Mouse (Mus musculus): Measurements from ENCODE around the gene Slc30a2. TPM values are rescaled to one million over a fixed set of nuclear protein-coding genes. Genes with fewer than 3 reads are reported as not detected.
A peak's percentile ranks its signal among the peaks of the same experiment; 100 is the strongest.
"Not testable (repeated sequence)": the region's sequence is repeated elsewhere in the genome, so short reads cannot be mapped to it uniquely, and the experiment has no call there.

Slc30a2 gene
- polyA plus RNA-seq, 1 experiment from 2014 or later = not detected

- Histone ChIP-seq H3K36me3 (no peaks in the 10 kb centered on the region), H3K4me3 (peak overlapping the region; percentile 60), H3K27me3 (ENCODE audit: low read depth, poor library complexity, severe bottlenecking) (peaks cover 66% of the 10 kb centered on the region), H3K4me1 (peaks cover 25% of the 10 kb centered on the region), H3K27ac (no peak overlapping the region), H3K9me3 (replicated peaks) (0 out of 2 replicates have a peak, but pooled peaks cover 2% of the 10 kb centered on the region)
- under 1% methylated on average over 16 of the region's 16 CpGs for WGBS
- DNase-seq (ENCODE audit: low spot score) = peak; percentile 78
Measured at GRCm38 (mm10) chr4:134372294-134372747, 29.3 kb downstream of the Slc30a2 start.

- Histone ChIP-seq H3K27ac (no peak overlapping the region), H3K4me3 (no peak overlapping the region), H3K36me3 (no peaks in the 10 kb centered on the region), H3K27me3 (ENCODE audit: low read depth, poor library complexity, severe bottlenecking) (peaks cover 57% of the 10 kb centered on the region), H3K9me3 (replicated peaks) (0 out of 2 replicates have a peak, but pooled peaks cover 2% of the 10 kb centered on the region), H3K4me1 (peaks cover 29% of the 10 kb centered on the region)
- WGBS = 77% methylated on average over 8 of the region's 8 CpGs
- DNase-seq (ENCODE audit: low spot score) = no peak
Measured at GRCm38 (mm10) chr4:134373295-134373694, 30.3 kb downstream of the Slc30a2 start.

GRCm38 (mm10) chr4:134374306-134374705 is 31.3 kb downstream of the Slc30a2 start:
- no peak for DNase-seq (ENCODE audit: low spot score)
- 0 out of 2 replicates have a peak, but pooled peaks cover 2% of the 10 kb centered on the region for H3K9me3 ChIP-seq (replicated peaks)
- H3K36me3 ChIP-seq = no peaks in the 10 kb centered on the region
- 64% methylated on average over 1 of the region's 1 CpGs for WGBS
- H3K4me1 ChIP-seq = peaks cover 37% of the 10 kb centered on the region
- no peak overlapping the region for H3K27ac ChIP-seq
- no peak overlapping the region for H3K4me3 ChIP-seq
- H3K27me3 ChIP-seq (ENCODE audit: low read depth, poor library complexity, severe bottlenecking) = peaks cover 47% of the 10 kb centered on the region

- peak overlapping the region; percentile 61; the same call in 1 of the 2 replicates for H3K27ac ChIP-seq
- H3K27me3 ChIP-seq (ENCODE audit: low read depth, poor library complexity, severe bottlenecking) = peaks cover 11% of the 10 kb centered on the region
- 0 out of 2 replicates have a peak, but pooled peaks cover 2% of the 10 kb centered on the region for H3K9me3 ChIP-seq (replicated peaks)
- DNase-seq (ENCODE audit: low spot score) = no peak
- H3K4me1 ChIP-seq = peaks cover 12% of the 10 kb centered on the region
- 34% methylated on average over 10 of the region's 10 CpGs for WGBS
- H3K4me3 ChIP-seq = no peak overlapping the region
- no peaks in the 10 kb centered on the region for H3K36me3 ChIP-seq
Measured at GRCm38 (mm10) chr4:134378089-134378615, 35.2 kb downstream of the Slc30a2 start.

GRCm38 (mm10) chr4:134379510-134379909 is 36.5 kb downstream of the Slc30a2 start:
- H3K27me3 ChIP-seq (ENCODE audit: low read depth, poor library complexity, severe bottlenecking) = peaks cover 4% of the 10 kb centered on the region; the same call in 1 of the 2 replicates
- H3K4me3 ChIP-seq = no peak overlapping the region
- H3K27ac ChIP-seq = no peak overlapping the region
- WGBS = 85% methylated on average over 8 of the region's 8 CpGs
- 0 out of 2 replicates have a peak, but pooled peaks cover 2% of the 10 kb centered on the region for H3K9me3 ChIP-seq (replicated peaks)
- DNase-seq (ENCODE audit: low spot score) = no peak
- no peaks in the 10 kb centered on the region for H3K36me3 ChIP-seq
- peaks cover 12% of the 10 kb centered on the region for H3K4me1 ChIP-seq

- not testable (repeated sequence) for DNase-seq (ENCODE audit: low spot score); H3K36me3 ChIP-seq; H3K27me3 ChIP-seq (ENCODE audit: low read depth, poor library complexity, severe bottlenecking); H3K4me3 ChIP-seq; H3K27ac ChIP-seq; H3K9me3 ChIP-seq (replicated peaks); H3K4me1 ChIP-seq
- 96% methylated on average over 2 of the region's 6 CpGs for WGBS
Measured at GRCm38 (mm10) chr4:134383750-134384149, 40.8 kb downstream of the Slc30a2 start, which contains the start of gene Extl1. Gene Extl1, minus strand, starts transcription at chr4:134383850.

GRCm38 (mm10) chr4:134387268-134387667 is 44.3 kb downstream of the Slc30a2 start:
- WGBS = 81% methylated on average over 6 of the region's 6 CpGs
- Histone ChIP-seq H3K4me3 (no peak overlapping the region), H3K27ac (no peak overlapping the region), H3K36me3 (no peaks in the 10 kb centered on the region), H3K4me1 (peaks cover under 1% of the 10 kb centered on the region; the same call in 1 of the 2 replicates), H3K27me3 (ENCODE audit: low read depth, poor library complexity, severe bottlenecking) (no peaks in the 10 kb centered on the region), H3K9me3 (replicated peaks) (no peaks in the 10 kb centered on the region)
- DNase-seq (ENCODE audit: low spot score) = no peak

- peaks cover 11% of the 10 kb centered on the region for H3K4me1 ChIP-seq
- WGBS = 13% methylated on average over 5 of the region's 5 CpGs
- no peaks in the 10 kb centered on the region for H3K27me3 ChIP-seq (ENCODE audit: low read depth, poor library complexity, severe bottlenecking)
- no peak overlapping the region for H3K4me3 ChIP-seq
- no peaks in the 10 kb centered on the region for H3K36me3 ChIP-seq
- DNase-seq (ENCODE audit: low spot score) = peak; percentile 84
- no peak overlapping the region for H3K27ac ChIP-seq
- no peaks in the 10 kb centered on the region for H3K9me3 ChIP-seq (replicated peaks)
Measured at GRCm38 (mm10) chr4:134388397-134388796, 45.4 kb downstream of the Slc30a2 start.

- Histone ChIP-seq H3K4me1 (peaks cover 14% of the 10 kb centered on the region), H3K27ac (no peak overlapping the region), H3K9me3 (replicated peaks) (no peaks in the 10 kb centered on the region), H3K4me3 (no peak overlapping the region), H3K36me3 (no peaks in the 10 kb centered on the region), H3K27me3 (ENCODE audit: low read depth, poor library complexity, severe bottlenecking) (no peaks in the 10 kb centered on the region)
- no peak for DNase-seq (ENCODE audit: low spot score)
- 94% methylated on average over 1 of the region's 1 CpGs for WGBS
Measured at GRCm38 (mm10) chr4:134391636-134392035, 48.7 kb downstream of the Slc30a2 start.

- Histone ChIP-seq H3K4me1 (peaks cover 24% of the 10 kb centered on the region), H3K9me3 (replicated peaks) (no peaks in the 10 kb centered on the region), H3K36me3 (no peaks in the 10 kb centered on the region), H3K27ac (peak overlapping the region; percentile 57; the same call in 1 of the 2 replicates), H3K4me3 (peak overlapping the region; percentile 13; the same call in 1 of the 2 replicates), H3K27me3 (ENCODE audit: low read depth, poor library complexity, severe bottlenecking) (no peaks in the 10 kb centered on the region)
- 27% methylated on average over 8 of the region's 8 CpGs for WGBS
- no peak for DNase-seq (ENCODE audit: low spot score)
Measured at GRCm38 (mm10) chr4:134392595-134392994, 49.6 kb downstream of the Slc30a2 start.

GRCm38 (mm10) chr4:134393026-134393425 is 50.0 kb downstream of the Slc30a2 start:
- no peaks in the 10 kb centered on the region for H3K27me3 ChIP-seq (ENCODE audit: low read depth, poor library complexity, severe bottlenecking)
- 31% methylated on average over 12 of the region's 12 CpGs for WGBS
- H3K36me3 ChIP-seq = no peaks in the 10 kb centered on the region
- H3K27ac ChIP-seq = peak overlapping the region; percentile 57; the same call in 1 of the 2 replicates
- DNase-seq (ENCODE audit: low spot score) = peak; percentile 50
- H3K9me3 ChIP-seq (replicated peaks) = no peaks in the 10 kb centered on the region
- peaks cover 28% of the 10 kb centered on the region for H3K4me1 ChIP-seq
- H3K4me3 ChIP-seq = no peak overlapping the region

- no peak for DNase-seq (ENCODE audit: low spot score)
- no peak overlapping the region for H3K27ac ChIP-seq
- no peaks in the 10 kb centered on the region for H3K36me3 ChIP-seq
- H3K4me1 ChIP-seq = peaks cover 29% of the 10 kb centered on the region
- 88% methylated on average over 7 of the region's 7 CpGs for WGBS
- no peaks in the 10 kb centered on the region for H3K27me3 ChIP-seq (ENCODE audit: low read depth, poor library complexity, severe bottlenecking)
- no peaks in the 10 kb centered on the region for H3K9me3 ChIP-seq (replicated peaks)
- no peak overlapping the region for H3K4me3 ChIP-seq
Measured at GRCm38 (mm10) chr4:134395142-134395541, 52.2 kb downstream of the Slc30a2 start.

- Histone ChIP-seq H3K27me3 (ENCODE audit: low read depth, poor library complexity, severe bottlenecking) (no peaks in the 10 kb centered on the region), H3K36me3 (no peaks in the 10 kb centered on the region), H3K9me3 (replicated peaks) (no peaks in the 10 kb centered on the region), H3K4me3 (peak within 1 kb of the TSS; percentile 57), H3K27ac (peak within 1 kb of the TSS; percentile 75), H3K4me1 (peaks cover 39% of the 10 kb centered on the region)
- peak; percentile 94 for DNase-seq (ENCODE audit: low spot score)
- under 1% methylated on average over 31 of the region's 31 CpGs for WGBS
Measured at GRCm38 (mm10) chr4:134395977-134396825, 53.2 kb downstream of the Slc30a2 start, which contains the start of gene Pafah2. Gene Pafah2, plus strand, starts transcription at chr4:134396320.
